Mouse (Mus musculus): Measurements from ENCODE around the gene Slc9a1. TPM values are rescaled to one million over a fixed set of nuclear protein-coding genes. Genes with fewer than 3 reads are reported as not detected.

The Slc9a1 gene
- polyA plus RNA-seq, 1 experiment from 2014 or later = 9.3 TPM

GRCm38 (mm10) chr4:133447967-133448366 lies 78.5 kb downstream of the Slc9a1 start:
- 83% methylated on average over 11 of the region's 11 CpGs for WGBS
- H3K9ac ChIP-seq = no peak overlapping the region
- no peaks in the 10 kb centered on the region for H3K9me3 ChIP-seq
- H3K4me3 ChIP-seq (replicated peaks) = no peak overlapping the region
- no peak for ATAC-seq (ENCODE audit: insufficient read depth, low FRiP score, low read depth)
- no peak overlapping the region for H3K4me2 ChIP-seq
- peaks cover 18% of the 10 kb centered on the region for H3K4me1 ChIP-seq
- no peaks in the 10 kb centered on the region for H3K36me3 ChIP-seq
- H3K27ac ChIP-seq = no peak overlapping the region
- no peaks in the 10 kb centered on the region for H3K27me3 ChIP-seq (replicated peaks)

GRCm38 (mm10) chr4:133448708-133449388 lies 79.3 kb downstream of the Slc9a1 start:
- H3K36me3 ChIP-seq = no peaks in the 10 kb centered on the region
- peak; percentile 50 for ATAC-seq (ENCODE audit: insufficient read depth, low FRiP score, low read depth)
- no peaks in the 10 kb centered on the region for H3K27me3 ChIP-seq (replicated peaks)
- no peaks in the 10 kb centered on the region for H3K9me3 ChIP-seq
- peak overlapping the region; percentile 49 for H3K27ac ChIP-seq
- no peak overlapping the region for H3K4me2 ChIP-seq
- H3K4me3 ChIP-seq (replicated peaks) = no peak overlapping the region
- no peak overlapping the region for H3K9ac ChIP-seq
- WGBS = 55% methylated on average over 8 of the region's 8 CpGs
- H3K4me1 ChIP-seq = peaks cover 17% of the 10 kb centered on the region

GRCm38 (mm10) chr4:133449726-133450125 lies 80.2 kb downstream of the Slc9a1 start:
- WGBS = 14% methylated on average over 13 of the region's 13 CpGs
- Histone ChIP-seq H3K36me3 (no peaks in the 10 kb centered on the region), H3K4me1 (peaks cover 12% of the 10 kb centered on the region), H3K4me2 (peak overlapping the region; percentile 27), H3K27ac (peak overlapping the region; percentile 49), H3K9me3 (no peaks in the 10 kb centered on the region), H3K9ac (no peak overlapping the region), H3K4me3 (replicated peaks) (no peak overlapping the region), H3K27me3 (replicated peaks) (no peaks in the 10 kb centered on the region)
- ATAC-seq (ENCODE audit: insufficient read depth, low FRiP score, low read depth) = no peak

GRCm38 (mm10) chr4:133451536-133451935 lies 82.0 kb downstream of the Slc9a1 start:
- 7% methylated on average over 10 of the region's 10 CpGs for WGBS

GRCm38 (mm10) chr4:133452433-133452832 lies 82.9 kb downstream of the Slc9a1 start:
- 67% methylated on average over 7 of the region's 7 CpGs for WGBS
- no peak for ATAC-seq (ENCODE audit: insufficient read depth, low FRiP score, low read depth)

More at GRCm38 (mm10) chr4:133451536-133451935, 82.0 kb downstream of the Slc9a1 start:
- Histone ChIP-seq H3K4me1 (peaks cover 12% of the 10 kb centered on the region), H3K27me3 (replicated peaks) (no peaks in the 10 kb centered on the region), H3K9ac (no peak overlapping the region), H3K36me3 (no peaks in the 10 kb centered on the region), H3K9me3 (no peaks in the 10 kb centered on the region), H3K27ac (no peak overlapping the region), H3K4me3 (replicated peaks) (no peak overlapping the region), H3K4me2 (no peak overlapping the region)
- ATAC-seq (ENCODE audit: insufficient read depth, low FRiP score, low read depth) = no peak

GRCm38 (mm10) chr4:133458044-133458443 lies 88.5 kb downstream of the Slc9a1 start:
- WGBS = 66% methylated on average over 3 of the region's 3 CpGs
- no peak overlapping the region for H3K4me3 ChIP-seq (replicated peaks)
- no peak for ATAC-seq (ENCODE audit: insufficient read depth, low FRiP score, low read depth)
- no peaks in the 10 kb centered on the region for H3K27me3 ChIP-seq (replicated peaks)
- H3K9me3 ChIP-seq = no peaks in the 10 kb centered on the region
- no peaks in the 10 kb centered on the region for H3K36me3 ChIP-seq
- peaks cover 6% of the 10 kb centered on the region; the same call in 1 of the 2 replicates for H3K4me1 ChIP-seq
- H3K9ac ChIP-seq = no peak overlapping the region
- H3K27ac ChIP-seq = no peak overlapping the region
- H3K4me2 ChIP-seq = no peak overlapping the region

More at GRCm38 (mm10) chr4:133452433-133452832, 82.9 kb downstream of the Slc9a1 start:
- H3K4me3 ChIP-seq (replicated peaks) = no peak overlapping the region
- H3K4me2 ChIP-seq = no peak overlapping the region
- H3K36me3 ChIP-seq = no peaks in the 10 kb centered on the region
- H3K27ac ChIP-seq = no peak overlapping the region
- H3K27me3 ChIP-seq (replicated peaks) = no peaks in the 10 kb centered on the region
- no peaks in the 10 kb centered on the region for H3K9me3 ChIP-seq
- H3K9ac ChIP-seq = no peak overlapping the region
- peaks cover 12% of the 10 kb centered on the region for H3K4me1 ChIP-seq

GRCm38 (mm10) chr4:133460006-133460405 lies 90.5 kb downstream of the Slc9a1 start:
- WGBS = 70% methylated on average over 1 of the region's 1 CpGs
- Histone ChIP-seq H3K4me1 (peaks cover 8% of the 10 kb centered on the region; the same call in 1 of the 2 replicates), H3K36me3 (no peaks in the 10 kb centered on the region), H3K27ac (no peak overlapping the region), H3K4me2 (no peak overlapping the region), H3K9ac (no peak overlapping the region), H3K4me3 (replicated peaks) (no peak overlapping the region), H3K9me3 (no peaks in the 10 kb centered on the region), H3K27me3 (replicated peaks) (no peaks in the 10 kb centered on the region)
- ATAC-seq (ENCODE audit: insufficient read depth, low FRiP score, low read depth) = no peak

GRCm38 (mm10) chr4:133460796-133461325 lies 91.4 kb downstream of the Slc9a1 start:
- H3K9ac ChIP-seq = no peak overlapping the region
- no peak for ATAC-seq (ENCODE audit: insufficient read depth, low FRiP score, low read depth)
- no peak overlapping the region for H3K27ac ChIP-seq
- peaks cover 8% of the 10 kb centered on the region; the same call in 1 of the 2 replicates for H3K4me1 ChIP-seq
- whole genome bisulfite sequencing = 48% methylated on average over 5 of the region's 5 CpGs
- H3K36me3 ChIP-seq = no peaks in the 10 kb centered on the region
- no peaks in the 10 kb centered on the region for H3K27me3 ChIP-seq (replicated peaks)
- H3K4me2 ChIP-seq = no peak overlapping the region
- H3K9me3 ChIP-seq = no peaks in the 10 kb centered on the region
- H3K4me3 ChIP-seq (replicated peaks) = no peak overlapping the region

GRCm38 (mm10) chr4:133461362-133461761 lies 91.9 kb downstream of the Slc9a1 start:
- no peaks in the 10 kb centered on the region for H3K27me3 ChIP-seq (replicated peaks)
- no peaks in the 10 kb centered on the region for H3K9me3 ChIP-seq
- H3K36me3 ChIP-seq = no peaks in the 10 kb centered on the region
- H3K4me2 ChIP-seq = no peak overlapping the region
- peaks cover 8% of the 10 kb centered on the region; the same call in 1 of the 2 replicates for H3K4me1 ChIP-seq
- no peak overlapping the region for H3K9ac ChIP-seq
- no peak overlapping the region for H3K27ac ChIP-seq
- no peak overlapping the region for H3K4me3 ChIP-seq (replicated peaks)
- ATAC-seq (ENCODE audit: insufficient read depth, low FRiP score, low read depth) = 0 out of 2 replicates have a peak, but pooled peaks have one; percentile 14
- 68% methylated on average over 4 of the region's 4 CpGs for WGBS

GRCm38 (mm10) chr4:133463184-133463583 lies 93.7 kb downstream of the Slc9a1 start:
- H3K4me2 ChIP-seq = no peak overlapping the region
- 44% methylated on average over 6 of the region's 6 CpGs for WGBS
- H3K27ac ChIP-seq = peak overlapping the region; percentile 12; the same call in 1 of the 2 replicates
- ATAC-seq (ENCODE audit: insufficient read depth, low FRiP score, low read depth) = no peak
- H3K9ac ChIP-seq = no peak overlapping the region
- no peaks in the 10 kb centered on the region for H3K27me3 ChIP-seq (replicated peaks)
- no peaks in the 10 kb centered on the region for H3K36me3 ChIP-seq
- H3K9me3 ChIP-seq = no peaks in the 10 kb centered on the region
- peaks cover 8% of the 10 kb centered on the region; the same call in 1 of the 2 replicates for H3K4me1 ChIP-seq
- no peak overlapping the region for H3K4me3 ChIP-seq (replicated peaks)

- H3K4me1 ChIP-seq = peaks cover 16% of the 10 kb centered on the region
- under 1% methylated on average over 27 of the region's 27 CpGs for WGBS
- no peaks in the 10 kb centered on the region for H3K9me3 ChIP-seq
- H3K27ac ChIP-seq = no peak overlapping the region
- H3K4me2 ChIP-seq = peak overlapping the region; percentile 89
- H3K9ac ChIP-seq = peak overlapping the region; percentile 17; the same call in 1 of the 2 replicates
- no peaks in the 10 kb centered on the region; the same call in 1 of the 2 replicates for H3K27me3 ChIP-seq (replicated peaks)
- peak overlapping the region; percentile 52 for H3K4me3 ChIP-seq (replicated peaks)
- H3K36me3 ChIP-seq = no peaks in the 10 kb centered on the region
- ATAC-seq (ENCODE audit: insufficient read depth, low FRiP score, low read depth) = peak; percentile 67
Observed at GRCm38 (mm10) chr4:133468080-133468479, 98.6 kb downstream of the Slc9a1 start.

GRCm38 (mm10) chr4:133469122-133469521 lies 99.6 kb downstream of the Slc9a1 start:
- Histone ChIP-seq H3K27me3 (replicated peaks) (no peaks in the 10 kb centered on the region; the same call in 1 of the 2 replicates), H3K27ac (no peak overlapping the region), H3K4me1 (peaks cover 13% of the 10 kb centered on the region), H3K4me3 (replicated peaks) (0 out of 2 replicates have a peak overlapping the region, but pooled peaks have one; percentile 14), H3K9me3 (no peaks in the 10 kb centered on the region), H3K9ac (no peak overlapping the region), H3K36me3 (no peaks in the 10 kb centered on the region), H3K4me2 (peak overlapping the region; percentile 89)
- no peak for ATAC-seq (ENCODE audit: insufficient read depth, low FRiP score, low read depth)
- WGBS = 16% methylated on average over 12 of the region's 12 CpGs

Measured in stomach, embryonic 15.5 days (tissue).